Mouse (Mus musculus) stomach, adult 2 months (tissue): ENCODE measurements around the gene Vgll4. TPM values are rescaled to one million over a fixed set of nuclear protein-coding genes. Genes with fewer than 3 reads are reported as not detected.

Experiments
- polyA plus RNA-seq: library from polyadenylated mRNA; depleted of rRNA; stranded (reverse); fragments of >200 nt; gene quantifications from 2 replicates; pipeline ENCODE4 v1.2.3, GENCODE M21; 2012; rRNA removed

Vgll4 gene
- polyA plus RNA-seq: 22.6 and 25.5 TPM in 2 replicates

DNA sequence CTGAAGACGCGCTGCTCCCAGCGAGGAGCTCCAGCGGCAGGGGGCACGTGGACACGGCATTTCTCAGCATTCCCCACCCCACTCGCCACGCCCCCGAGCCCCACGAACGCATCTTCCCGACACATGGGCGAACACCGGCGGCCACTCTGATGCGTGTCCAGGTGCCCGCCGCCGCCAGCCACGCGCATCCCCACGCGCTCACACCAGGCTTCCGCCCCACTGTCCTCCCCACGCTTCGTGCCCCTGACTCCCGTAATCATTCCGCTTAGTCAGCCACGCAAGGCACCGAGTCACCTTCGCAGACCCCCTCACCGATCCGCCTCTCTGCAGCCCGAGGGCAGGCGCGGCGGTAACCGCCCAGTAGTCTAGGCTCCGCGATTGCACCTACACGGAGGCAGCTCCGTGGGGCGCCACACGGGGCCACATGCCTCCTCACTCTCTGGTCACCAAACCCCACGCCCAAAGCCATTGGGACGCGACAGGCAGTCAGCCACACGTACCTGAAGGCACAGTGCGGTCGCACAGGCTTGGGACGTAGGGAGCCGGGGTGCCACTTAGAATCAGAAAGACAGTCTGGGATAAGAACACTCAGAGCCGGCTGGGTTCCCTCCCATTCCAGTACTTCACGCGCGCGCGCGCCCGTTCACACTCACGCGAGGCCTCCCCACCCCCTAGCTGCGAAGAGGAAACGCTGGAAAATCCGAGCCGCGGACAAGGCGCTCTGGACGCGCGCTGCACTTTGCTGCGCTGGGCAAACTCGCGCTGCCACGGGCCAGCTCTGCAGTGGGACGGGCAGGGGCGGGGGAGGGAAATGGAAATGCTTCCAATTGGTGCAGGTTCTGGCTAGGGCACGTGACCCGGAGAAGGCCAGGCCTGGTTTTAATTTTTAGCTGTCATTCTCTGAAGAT is at the start of gene Vgll4:
Gene Vgll4, minus strand, starts transcription at position 782 of the 908 bp plus-strand sequence.

Other genes starting within 250 kb of the Vgll4 start
- 13.1 and 24.5 TPM in 2 replicates for gene Tamm41, start 67.9 kb upstream of the Vgll4 start, polyA plus RNA-seq
- gene Syn2, start 164.9 kb upstream of the Vgll4 start, polyA plus RNA-seq: 3.0 and 4.9 TPM in 2 replicates